Mouse (Mus musculus) megakaryocyte, embryonic 14.5 days (primary cell): Measurements from ENCODE around the gene Prss32.

Experiments used
- FLI1 ChIP-seq: IDR thresholded peaks from 2 replicates; pipeline ENCODE4 v1.6.1; 2012; ENCODE audit warnings: low read length, inconsistent platforms, mixed read lengths
- GATA1 ChIP-seq: IDR thresholded peaks from 3 replicates; pipeline ENCODE4 v1.6.1; 2012; ENCODE audit warnings: mixed read lengths, low read length, inconsistent platforms, borderline replicate concordance

GRCm38 (mm10) chr17:23873884-23874856 lies 30.5 kb downstream of the Prss32 start:
- TF ChIP-seq GATA1 = no peak
- no peak for TF ChIP-seq FLI1
